Mouse (Mus musculus) layer of hippocampus, adult 11-12 months (tissue): Measurements from ENCODE around the gene Set.
"Not testable (repeated sequence)": the region's sequence is repeated elsewhere in the genome, so short reads cannot be mapped to it uniquely, and the experiment has no call there.

Source experiments
- DNase-seq: peaks from one replicate; pipeline ENCODE4 v3.0.0; 2022; ENCODE audit warnings: low spot score

The Set gene

GRCm38 (mm10) chr2:30057223-30057904 lies at the start of gene Set:
TSS of gene Set (plus strand) at chr2:30057378.
- DNase-seq: no peak

GRCm38 (mm10) chr2:30009101-30009500 lies 48.1 kb upstream of the Set start:
- no peak for DNase-seq

- peak; percentile 41 for DNase-seq
Observed at GRCm38 (mm10) chr2:30010840-30011281, 46.3 kb upstream of the Set start.

DNA sequence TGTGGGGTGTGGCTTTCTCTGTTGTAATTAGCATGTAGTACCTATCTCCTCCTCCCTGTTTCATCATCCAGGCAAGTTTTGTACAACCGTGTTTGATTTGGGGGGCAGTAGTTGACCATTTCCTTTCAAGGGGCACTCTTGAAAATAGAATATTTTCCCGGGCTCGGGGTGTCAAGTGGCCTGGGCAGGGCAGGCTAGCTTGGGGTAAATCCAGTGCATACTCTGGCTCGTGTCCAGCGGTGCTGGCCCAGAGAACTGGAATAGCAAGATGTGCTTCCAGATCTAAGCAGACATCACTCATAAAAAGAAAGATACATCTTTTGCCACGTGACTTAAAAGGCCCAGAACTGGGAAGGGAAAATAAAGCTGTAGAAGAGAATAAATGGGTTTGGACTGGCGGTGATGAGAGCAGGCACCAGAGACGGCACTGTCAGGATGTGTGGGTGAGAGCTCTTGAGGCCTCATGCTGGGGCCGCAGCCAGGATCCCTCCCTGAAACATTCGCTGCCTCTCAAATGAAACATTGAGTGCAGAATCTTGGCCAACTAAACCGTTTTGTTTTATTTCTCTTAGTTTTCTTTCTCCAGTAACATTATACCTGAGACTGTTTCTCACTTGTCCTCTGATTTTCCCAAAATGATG lies 42.7 kb upstream of the Set start:
- DNase-seq: peak; percentile 42

GRCm38 (mm10) chr2:30025454-30025853 lies 31.7 kb upstream of the Set start:
- DNase-seq: no peak

DNA sequence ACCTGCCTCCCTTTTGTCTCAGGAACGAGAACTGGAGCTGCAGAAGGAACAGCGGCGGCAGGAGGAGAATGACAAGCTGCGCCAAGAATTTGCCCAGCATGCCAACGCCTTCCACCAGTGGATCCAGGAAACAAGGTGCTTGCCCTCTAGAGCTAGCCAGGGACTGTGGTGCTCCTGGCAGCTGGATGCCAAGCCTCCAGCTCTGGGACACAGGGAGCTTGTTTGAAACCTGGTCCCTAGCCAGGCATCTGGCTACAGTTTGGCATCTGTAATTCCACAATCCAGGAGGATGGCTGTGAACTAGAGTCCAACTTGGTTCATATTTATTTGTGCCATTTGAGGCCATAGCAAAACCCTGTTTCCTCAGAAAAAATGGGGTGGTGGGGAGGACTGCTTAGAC lies 30.2 kb upstream of the Set start:
- no peak for DNase-seq

DNA sequence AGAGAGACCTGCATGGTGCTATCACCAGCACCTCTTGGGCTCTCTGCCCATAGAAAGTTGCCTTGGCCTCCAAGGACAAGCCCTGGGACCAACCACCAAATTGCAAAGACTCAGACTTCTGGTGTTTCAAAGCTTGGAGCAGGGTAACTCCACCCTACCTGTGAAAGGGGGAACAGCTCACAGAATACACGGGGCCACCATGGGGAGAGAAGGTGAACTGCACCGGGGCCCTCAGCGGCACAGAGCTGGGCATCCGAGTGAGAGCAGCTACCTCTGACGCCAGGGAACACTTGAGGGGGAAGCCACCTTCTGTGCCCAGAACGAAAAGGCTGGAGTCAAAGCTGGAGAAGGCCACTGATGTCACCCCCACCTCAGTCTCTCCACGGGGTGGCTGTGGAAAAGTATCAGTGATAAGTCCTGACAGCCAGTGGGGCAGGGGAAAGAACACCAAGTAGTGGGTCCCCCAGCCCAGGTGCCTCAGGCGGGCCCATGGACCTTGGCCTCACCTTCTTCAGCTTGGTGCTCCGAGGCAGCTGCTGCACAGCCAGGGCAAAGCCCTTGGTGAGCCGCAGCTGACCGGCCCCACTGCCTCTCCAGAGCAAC lies 24.8 kb upstream of the Set start:
- DNase-seq: peak; percentile 28

DNA sequence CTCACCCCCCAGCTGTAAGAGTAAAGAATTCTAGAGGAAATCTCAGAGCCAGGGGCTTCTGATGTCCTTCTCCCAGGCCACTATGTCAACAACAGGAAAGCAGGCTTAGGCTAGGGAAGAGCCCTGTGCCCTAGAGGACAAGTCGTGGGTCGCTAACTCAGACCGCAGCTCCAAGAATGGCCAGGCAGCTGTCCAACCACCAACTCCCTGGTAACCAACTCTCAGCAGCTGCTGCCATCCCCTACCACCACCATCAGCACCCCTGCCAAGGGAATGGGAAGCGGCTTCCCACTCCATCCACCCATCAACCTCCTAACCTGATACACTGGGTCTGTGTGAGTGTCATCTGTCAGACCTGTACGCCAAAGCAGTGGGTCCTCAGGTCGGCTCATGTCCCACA lies 24.2 kb upstream of the Set start:
- DNase-seq: peak; percentile 18

DNA sequence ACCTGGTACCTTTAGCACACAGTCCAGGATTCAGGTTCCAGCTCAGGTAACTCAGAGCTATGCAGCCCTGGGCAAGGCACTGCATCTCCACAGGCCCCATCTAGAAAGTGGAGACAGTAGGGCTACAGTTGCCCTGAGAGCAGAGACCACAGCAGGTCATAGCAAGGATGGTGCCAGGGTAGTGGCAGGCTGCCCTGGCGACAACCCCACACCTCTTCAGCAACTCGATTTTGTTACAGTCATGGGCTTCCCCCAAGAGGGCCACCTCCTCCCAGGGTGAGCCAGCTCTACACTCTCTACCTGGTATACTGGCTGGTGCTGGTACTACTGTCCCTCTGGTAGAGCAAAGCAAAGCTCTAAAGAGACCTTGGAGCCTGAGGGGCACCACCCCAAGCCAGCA lies 19.4 kb upstream of the Set start:
- no peak for DNase-seq

- no peak for DNase-seq
Observed at GRCm38 (mm10) chr2:30038370-30038769, 18.8 kb upstream of the Set start.

DNA sequence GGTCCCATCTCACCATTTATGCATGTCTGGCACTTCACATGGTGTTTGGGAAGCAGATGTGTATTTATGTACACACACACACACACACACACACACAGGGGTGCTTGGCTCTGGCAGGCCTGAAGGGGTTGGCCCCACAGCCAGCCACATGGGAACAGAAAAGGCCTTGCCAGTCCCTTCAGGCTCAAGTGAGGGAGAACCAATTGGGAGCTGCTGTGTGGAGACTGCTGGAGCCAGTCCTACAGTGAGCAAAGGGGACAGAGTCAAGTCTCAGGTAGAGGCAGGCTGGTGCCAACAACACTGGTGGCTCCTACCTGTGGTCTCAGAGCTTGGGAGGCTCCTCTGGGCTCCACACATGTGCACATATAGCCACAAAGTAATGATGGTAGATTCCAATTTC lies 17.5 kb upstream of the Set start:
- no peak for DNase-seq

- DNase-seq: peak; percentile 78
Observed at GRCm38 (mm10) chr2:30042445-30042844, 14.7 kb upstream of the Set start.

GRCm38 (mm10) chr2:30044550-30044949 lies 12.6 kb upstream of the Set start:
- no peak for DNase-seq

- no peak for DNase-seq
Observed at GRCm38 (mm10) chr2:30047127-30047526, 10.1 kb upstream of the Set start.

DNA sequence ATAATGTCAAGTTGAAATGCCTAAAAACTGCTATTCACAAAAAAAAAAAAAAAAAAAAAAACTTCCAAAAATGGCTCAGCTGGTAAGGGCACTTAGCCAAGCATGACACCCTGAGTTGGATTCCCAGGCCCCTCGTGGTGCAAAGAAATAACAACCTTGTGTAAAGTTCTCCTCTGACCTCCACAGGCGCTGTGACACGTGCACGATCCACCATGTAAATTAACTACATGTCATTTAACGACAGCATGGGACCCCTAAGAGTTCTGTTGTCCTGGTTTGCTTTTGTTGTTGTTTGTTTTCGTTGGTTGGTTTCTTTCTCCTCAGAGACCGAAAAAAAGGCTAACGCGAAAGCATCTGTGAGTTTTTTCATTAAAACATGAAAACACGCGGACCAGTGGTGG lies 9.1 kb upstream of the Set start:
- no peak for DNase-seq

- DNase-seq: peak; percentile 97
Observed at GRCm38 (mm10) chr2:30048699-30049388, 8.3 kb upstream of the Set start, which contains the start of gene Wdr34. TSS of gene Wdr34 (minus strand) at chr2:30048881.

DNA sequence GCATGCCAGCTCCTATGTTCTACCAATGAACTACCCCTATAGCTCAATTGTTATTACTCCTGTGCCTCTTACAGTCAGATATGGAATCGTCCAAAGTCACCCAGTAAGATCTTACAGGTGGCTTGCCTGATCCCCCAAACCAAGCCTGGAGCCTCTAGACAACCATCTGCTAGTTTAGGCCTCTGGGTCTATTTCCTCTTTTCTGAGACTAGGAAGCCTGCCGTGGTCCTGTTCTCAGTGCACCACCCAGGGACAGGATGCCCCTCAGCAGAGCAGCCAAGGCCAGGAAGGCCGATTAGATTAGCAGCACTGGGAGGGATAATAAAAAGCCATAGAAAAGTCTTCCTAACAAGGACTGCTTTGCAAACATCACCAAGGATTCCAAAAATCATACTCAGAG lies 7.3 kb upstream of the Set start:
- no peak for DNase-seq

DNA sequence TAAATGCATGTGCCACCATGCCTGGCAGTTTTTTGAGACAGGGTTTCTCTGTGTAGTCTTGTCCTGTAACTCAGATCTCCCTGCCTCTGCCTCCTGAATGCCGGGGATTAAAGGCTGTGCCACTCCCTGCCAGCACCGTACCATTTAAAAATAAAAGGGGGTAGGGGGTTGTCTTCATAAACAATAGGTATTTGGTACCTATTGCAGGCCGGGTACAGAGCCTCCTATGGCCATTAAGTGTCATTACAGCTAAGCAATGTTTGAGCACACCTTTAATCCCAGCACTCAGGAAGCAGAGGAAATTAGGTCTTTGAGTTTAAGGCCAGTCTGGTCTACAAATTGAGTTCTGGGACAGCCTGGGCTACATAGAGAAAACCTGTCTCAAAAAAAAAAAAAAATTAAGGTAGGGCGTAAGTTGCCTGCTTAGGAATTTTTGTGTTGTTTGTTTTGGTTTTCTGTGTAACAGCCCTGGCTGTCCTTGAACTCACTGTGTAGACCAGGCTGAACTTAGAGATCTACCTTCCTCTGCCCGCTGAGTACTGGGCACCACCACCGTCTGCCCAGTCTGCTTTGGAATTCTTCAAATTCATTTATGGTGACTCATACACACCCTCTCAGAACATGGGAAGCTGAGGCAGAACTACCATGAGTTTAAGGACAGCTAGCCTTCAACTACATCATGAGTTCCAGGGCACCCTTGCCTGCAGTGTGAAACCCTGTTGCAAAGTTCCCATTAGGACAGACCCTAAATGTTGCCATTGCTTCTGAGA lies 5.0 kb upstream of the Set start:
- DNase-seq: no peak

DNA sequence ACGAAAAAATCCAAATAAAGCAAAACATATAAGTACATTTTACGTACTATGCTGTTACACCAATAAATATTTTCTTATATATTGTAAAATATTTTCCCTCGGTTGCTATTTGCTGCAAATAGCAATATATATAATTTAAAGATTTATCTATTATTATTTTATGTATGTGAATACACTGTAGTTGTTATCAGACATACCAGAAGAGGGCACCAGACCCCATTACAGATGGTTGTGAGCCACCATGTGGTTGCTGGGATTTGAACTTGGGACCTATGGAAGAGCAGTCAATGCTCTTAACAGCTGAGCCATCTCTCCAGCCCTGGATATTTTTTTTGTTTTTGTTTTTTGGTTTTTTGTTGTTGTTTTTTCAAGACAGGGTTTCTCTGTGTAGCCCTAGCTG lies 1.9 kb upstream of the Set start:
- not testable (repeated sequence) for DNase-seq

DNA sequence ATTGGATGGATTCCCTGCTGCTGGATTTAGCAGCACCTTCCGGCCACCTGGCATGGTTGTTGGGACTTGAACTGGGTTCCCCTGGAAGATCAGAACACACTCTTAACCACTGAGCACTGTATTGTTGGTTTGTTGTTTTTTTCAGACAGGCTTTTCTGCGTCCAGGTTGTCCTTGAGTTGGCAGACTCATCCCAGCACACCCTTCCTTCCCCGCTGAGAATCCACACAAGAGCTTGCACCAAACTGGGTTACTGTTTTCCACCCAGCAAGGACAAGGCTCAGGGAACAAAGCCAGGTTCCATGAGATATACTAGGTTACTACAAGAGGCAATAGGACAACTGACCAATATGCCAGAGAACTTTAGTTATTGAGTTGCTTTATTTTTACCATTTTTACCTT lies 442 bp upstream of the Set start:
- DNase-seq: no peak

DNA sequence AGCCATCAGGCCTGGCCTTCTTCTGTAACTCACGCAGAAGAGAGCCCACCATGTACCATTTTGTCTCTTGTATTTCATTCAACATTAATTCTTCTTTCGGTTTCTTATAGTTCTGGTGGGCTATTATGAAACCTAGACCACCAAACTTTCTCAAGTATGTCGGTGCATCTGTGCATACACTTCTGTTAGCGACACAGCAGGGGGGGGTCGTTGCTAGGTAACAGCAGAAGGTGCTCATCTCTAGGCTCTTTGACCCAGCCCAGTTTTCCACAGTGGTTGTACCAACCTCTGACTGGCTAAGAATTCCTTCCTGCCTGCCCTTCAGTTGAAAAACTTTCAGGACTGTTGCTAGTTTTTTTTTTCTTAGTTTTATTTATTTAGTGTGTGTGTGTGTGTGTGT lies 1.2 kb downstream of the Set start:
- DNase-seq: no peak
